Mouse (Mus musculus) limb, embryonic 14.5 days (tissue): ENCODE measurements around the gene Zxdc. TPM values are rescaled to one million over a fixed set of nuclear protein-coding genes. Genes with fewer than 3 reads are reported as not detected.

Experiments used
- ATAC-seq: fragments of 200-750 bp; cut with Nextera tagmentation; 2 replicates; pipeline ENCODE4 v1.8.0; 2017; ENCODE audit warnings: low read depth, moderate number of reproducible peaks, moderate TSS enrichment; ENCODE audit not compliant: low FRiP score
- DNase-seq: peaks from one replicate; pipeline ENCODE4 v3.0.0-alpha.2; 2015; ENCODE audit warnings: low spot score
- H3K27ac ChIP-seq: fragments of 300-500 bp; sonication (generic); replicated peaks from 2 replicates; pipeline ENCODE4 v1.5.1; 2014; ENCODE audit warnings: low read depth, mild to moderate bottlenecking, low read length, moderate library complexity, mixed read lengths
- H3K27me3 ChIP-seq: fragments of 300-500 bp; sonication (generic); 2 replicates; pipeline ENCODE4 v1.6.1; 2014; ENCODE audit warnings: low read length, mixed read lengths; ENCODE audit not compliant: control insufficient read depth, insufficient read depth
- H3K36me3 ChIP-seq: fragments of 300-500 bp; sonication (generic); 2 replicates; pipeline ENCODE4 v1.6.1; 2014; ENCODE audit warnings: mild to moderate bottlenecking, low read length, moderate library complexity, mixed read lengths; ENCODE audit not compliant: control insufficient read depth, insufficient read depth
- H3K4me1 ChIP-seq: fragments of 300-500 bp; sonication (generic); 2 replicates; pipeline ENCODE4 v1.6.1; 2014; ENCODE audit warnings: antibody characterized with exemption, low read length, mixed read lengths; ENCODE audit not compliant: control insufficient read depth, insufficient read depth
- H3K4me2 ChIP-seq: fragments of 300-500 bp; sonication (generic); replicated peaks from 2 replicates; pipeline ENCODE4 v1.6.1; 2014; ENCODE audit warnings: low read depth, mild to moderate bottlenecking, low read length, moderate library complexity; ENCODE audit not compliant: severe bottlenecking
- H3K4me3 ChIP-seq: fragments of 300-500 bp; sonication (generic); replicated peaks from 2 replicates; pipeline ENCODE4 v1.5.1; 2014; ENCODE audit warnings: low read length
- H3K9ac ChIP-seq: fragments of 300-500 bp; sonication (generic); 2 replicates; pipeline ENCODE4 v1.6.1; 2014; ENCODE audit warnings: mild to moderate bottlenecking, low read depth, low read length, moderate library complexity; ENCODE audit not compliant: severe bottlenecking
- H3K9me3 ChIP-seq: fragments of 300-500 bp; sonication (generic); 2 replicates; pipeline ENCODE4 v1.6.1; 2016; ENCODE audit warnings: low read length; ENCODE audit not compliant: control insufficient read depth
- POLR2A ChIP-seq: fragments of 200-500 bp; IDR thresholded peaks from 2 replicates; pipeline ENCODE4 v1.8.0; 2012; ENCODE audit warnings: inconsistent platforms, mild to moderate bottlenecking, moderate library complexity, borderline replicate concordance; ENCODE audit not compliant: insufficient read depth, insufficient read length; ENCODE audit errors: extremely low read depth
- WGBS: fragments of 180-500 bp; shearing (Covaris S2); extraction: QIAGEN DNeasy Blood & Tissue Kit; methylation state at CpG from one replicate; pipeline ENCODE4 v1.1.7; 2014; 5-methylcytosine and 5-hydroxymethylcytosine counted together
- polyA plus RNA-seq, 2 experiments: library from polyadenylated mRNA; depleted of rRNA in 1 of 2; stranded (reverse) in 1 of 2; unstranded in 1 of 2; fragments of >200 nt; fragmentation: Nextera tagmentation in 1 of 2; extraction: Ambion mirVana in 1 of 2; gene quantifications; 2 replicates each; pipeline versions ENCODE4 v1.2.1 to v1.2.3; 2012 to 2014

Zxdc gene
- polyA plus RNA-seq, 2 experiments: 13.5 to 15.1 TPM

DNA sequence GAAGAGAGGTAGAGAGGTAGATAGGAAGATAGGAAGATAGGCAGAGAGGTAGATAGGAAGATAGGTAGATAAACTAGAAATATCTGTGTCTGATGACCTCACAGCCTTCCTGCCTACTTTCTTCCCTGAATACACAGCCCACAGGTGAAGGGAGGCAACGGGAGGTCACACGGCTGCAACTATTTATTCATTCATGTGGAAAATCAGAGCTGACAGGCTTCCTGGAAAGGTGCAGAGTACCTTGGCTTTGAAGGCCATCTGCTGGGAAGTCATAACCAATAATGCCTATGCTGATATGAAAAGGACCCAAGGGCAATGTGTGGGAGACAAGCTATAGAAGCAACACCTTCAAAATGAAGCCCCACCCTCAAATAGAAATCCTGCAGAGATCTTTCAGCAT lies 26.9 kb upstream of the Zxdc start:
- Histone ChIP-seq H3K4me2 (no peak overlapping the region), H3K4me3 (no peak overlapping the region), H3K9ac (no peak overlapping the region), H3K9me3 (no peaks in the 10 kb centered on the region), H3K36me3 (no peaks in the 10 kb centered on the region), H3K4me1 (no peaks in the 10 kb centered on the region), H3K27ac (no peak overlapping the region), H3K27me3 (no peaks in the 10 kb centered on the region)
- ATAC-seq: no peak
- DNase-seq: no peak
- no peak for TF ChIP-seq POLR2A
- WGBS: 87% methylated on average over 2 of the region's 2 CpGs

DNA sequence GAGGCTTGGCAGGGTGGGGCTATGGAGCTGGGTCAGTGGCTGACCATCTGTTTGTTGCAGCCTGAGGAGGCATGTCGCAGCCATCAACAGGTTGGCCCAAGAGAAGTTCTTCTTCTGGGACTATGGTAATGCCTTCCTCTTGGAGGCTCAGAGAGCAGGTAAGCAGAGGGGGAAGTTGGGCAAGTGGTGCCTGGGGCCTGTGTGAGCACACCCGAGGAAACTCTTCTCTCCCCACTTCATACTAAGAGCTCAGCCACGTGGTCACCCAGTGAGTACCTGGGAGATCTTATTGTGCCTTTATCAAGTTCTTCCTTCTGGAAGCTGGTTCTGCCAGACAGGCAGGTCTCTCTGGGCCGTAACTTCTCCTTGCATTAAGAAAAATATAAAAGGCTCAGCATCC lies 22.1 kb upstream of the Zxdc start:
- DNase-seq: no peak
- Histone ChIP-seq H3K4me3 (no peak overlapping the region), H3K4me1 (no peaks in the 10 kb centered on the region), H3K27ac (no peak overlapping the region), H3K27me3 (no peaks in the 10 kb centered on the region), H3K4me2 (no peak overlapping the region), H3K9me3 (no peaks in the 10 kb centered on the region), H3K36me3 (no peaks in the 10 kb centered on the region), H3K9ac (no peak overlapping the region)
- TF ChIP-seq POLR2A: no peak
- no peak for ATAC-seq
- 76% methylated on average over 4 of the region's 4 CpGs for WGBS

DNA sequence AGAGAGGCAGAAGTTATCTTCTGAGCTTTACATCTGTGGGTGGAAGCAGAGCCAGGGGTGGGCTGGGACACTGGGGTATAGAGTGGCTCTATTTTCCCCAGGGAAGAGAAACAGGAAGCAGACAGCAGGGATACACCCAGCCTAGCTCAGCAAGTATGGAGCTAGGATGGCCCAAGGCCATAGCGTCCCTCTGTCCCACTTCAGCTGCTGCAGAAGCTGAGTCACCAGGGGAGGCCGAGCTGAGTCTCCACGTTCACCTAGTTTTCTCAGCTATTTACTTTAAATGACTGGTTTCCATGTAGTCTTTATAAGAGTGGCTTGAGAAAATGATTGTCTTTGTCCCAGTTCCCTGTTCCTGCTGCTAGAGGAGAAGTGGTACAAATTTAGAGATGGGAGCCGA lies 20.8 kb upstream of the Zxdc start:
- Histone ChIP-seq H3K27me3 (no peaks in the 10 kb centered on the region), H3K4me1 (no peaks in the 10 kb centered on the region), H3K9ac (no peak overlapping the region), H3K9me3 (no peaks in the 10 kb centered on the region), H3K4me3 (no peak overlapping the region), H3K4me2 (no peak overlapping the region), H3K27ac (no peak overlapping the region), H3K36me3 (no peaks in the 10 kb centered on the region)
- no peak for TF ChIP-seq POLR2A
- DNase-seq (no peak), ATAC-seq (no peak)
- 66% methylated on average over 4 of the region's 4 CpGs for WGBS

DNA sequence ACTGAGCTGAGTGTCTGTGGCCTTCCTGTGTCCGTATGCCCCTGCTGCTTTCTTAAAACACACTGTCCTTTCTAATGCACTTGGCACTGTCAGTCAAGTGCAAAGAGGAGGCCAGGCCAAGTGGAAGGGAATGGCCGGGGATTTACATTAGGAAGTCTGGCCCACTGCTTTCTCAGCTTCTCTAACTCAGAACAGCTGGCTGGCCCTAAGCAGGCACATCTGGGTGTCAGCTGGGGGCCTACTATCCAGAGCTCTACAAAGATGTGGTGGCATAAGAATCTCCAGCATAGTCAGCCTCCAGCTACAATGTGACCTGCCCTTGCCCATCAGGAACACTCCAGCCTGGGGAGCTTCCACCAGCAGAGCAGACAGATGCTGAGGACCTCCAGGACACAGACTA lies 19.3 kb upstream of the Zxdc start:
- 31% methylated on average over 2 of the region's 2 CpGs for WGBS
- H3K27me3 ChIP-seq: no peaks in the 10 kb centered on the region
- no peak overlapping the region for H3K4me2 ChIP-seq
- H3K9me3 ChIP-seq: no peaks in the 10 kb centered on the region
- no peak overlapping the region for H3K9ac ChIP-seq
- H3K4me1 ChIP-seq: no peaks in the 10 kb centered on the region
- H3K4me3 ChIP-seq: no peak overlapping the region
- H3K36me3 ChIP-seq: no peaks in the 10 kb centered on the region
- H3K27ac ChIP-seq: no peak overlapping the region
- TF ChIP-seq POLR2A: no peak
- DNase-seq (peak; percentile 54), ATAC-seq (peak; percentile 53)

DNA sequence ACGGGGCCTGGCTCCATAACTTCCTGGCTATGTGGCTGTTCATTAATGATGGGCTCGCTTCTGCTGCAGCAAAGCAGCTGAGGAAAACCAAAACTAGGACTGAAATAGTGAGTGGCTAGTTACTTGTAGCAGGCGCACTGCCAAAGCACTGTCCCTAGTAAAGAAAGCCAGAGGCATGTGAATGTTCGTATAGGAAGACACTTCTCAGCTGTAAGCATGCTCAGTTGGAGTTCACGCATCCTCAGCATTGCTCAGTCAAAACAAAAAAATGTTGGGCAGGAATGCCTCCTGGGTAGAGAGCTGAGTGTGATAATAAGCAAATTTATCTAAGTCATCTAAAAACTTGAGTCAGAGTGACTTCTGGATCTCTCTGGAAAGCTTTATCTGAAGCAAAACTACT lies 11.2 kb upstream of the Zxdc start:
- ATAC-seq (no peak), DNase-seq (no peak)
- Histone ChIP-seq H3K9me3 (no peaks in the 10 kb centered on the region), H3K9ac (no peak overlapping the region), H3K27me3 (no peaks in the 10 kb centered on the region), H3K4me1 (peaks cover 29% of the 10 kb centered on the region), H3K36me3 (no peaks in the 10 kb centered on the region), H3K4me3 (no peak overlapping the region), H3K4me2 (no peak overlapping the region), H3K27ac (no peak overlapping the region)
- WGBS: 51% methylated on average over 5 of the region's 5 CpGs
- no peak for TF ChIP-seq POLR2A

DNA sequence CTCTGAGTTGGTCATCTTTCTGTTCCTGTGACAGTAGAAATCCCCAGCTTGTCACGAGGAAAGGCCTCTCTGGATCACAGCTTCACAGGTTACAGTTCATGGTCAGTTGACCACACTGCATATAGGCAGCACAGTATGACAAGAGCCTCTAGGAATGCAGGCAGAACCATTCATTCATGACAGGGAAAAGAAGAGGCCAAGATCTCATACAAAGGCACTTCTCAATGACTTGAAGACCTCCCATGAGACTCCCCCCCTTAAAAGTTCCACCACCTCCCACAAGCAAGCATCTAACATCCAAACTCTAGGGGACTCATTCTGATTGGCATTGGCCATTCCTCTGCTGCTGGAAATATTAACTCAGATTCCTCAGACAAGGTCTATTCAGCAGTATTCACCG lies 9.8 kb upstream of the Zxdc start:
- Histone ChIP-seq H3K4me1 (peaks cover 29% of the 10 kb centered on the region), H3K9ac (no peak overlapping the region), H3K4me3 (no peak overlapping the region), H3K9me3 (no peaks in the 10 kb centered on the region), H3K27ac (peak overlapping the region; percentile 85), H3K36me3 (no peaks in the 10 kb centered on the region), H3K4me2 (no peak overlapping the region), H3K27me3 (no peaks in the 10 kb centered on the region)
- no peak for DNase-seq
- WGBS: 66% methylated on average over 2 of the region's 2 CpGs
- no peak for ATAC-seq
- TF ChIP-seq POLR2A: no peak
